Mouse (Mus musculus) heart, embryonic 12.5 days (tissue): Measurements from ENCODE around the gene Map1b. TPM values are rescaled to one million over a fixed set of nuclear protein-coding genes. Genes with fewer than 3 reads are reported as not detected.

Source experiments
- ATAC-seq: fragments of 200-750 bp; cut with Nextera tagmentation; 2 replicates; pipeline ENCODE4 v1.8.0; 2017; ENCODE audit warnings: moderate TSS enrichment, moderate library complexity; ENCODE audit not compliant: insufficient number of reproducible peaks, low FRiP score
- H3K27ac ChIP-seq: fragments of 300-500 bp; sonication (generic); 2 replicates; pipeline ENCODE4 v1.5.1; 2016; ENCODE audit warnings: mild to moderate bottlenecking, moderate library complexity; ENCODE audit not compliant: poor library complexity, severe bottlenecking
- H3K27me3 ChIP-seq: fragments of 300-500 bp; sonication (generic); replicated peaks from 2 replicates; pipeline ENCODE4 v1.6.1; 2016; ENCODE audit warnings: mild to moderate bottlenecking, moderate library complexity
- H3K36me3 ChIP-seq: fragments of 300-500 bp; sonication (generic); 2 replicates; pipeline ENCODE4 v1.6.1; 2016; ENCODE audit warnings: mild to moderate bottlenecking, moderate library complexity
- H3K4me1 ChIP-seq: fragments of 300-500 bp; sonication (generic); replicated peaks from 2 replicates; pipeline ENCODE4 v1.6.1; 2016; ENCODE audit warnings: mild to moderate bottlenecking
- H3K4me2 ChIP-seq: fragments of 300-500 bp; sonication (generic); 2 replicates; pipeline ENCODE4 v1.6.1; 2016; ENCODE audit warnings: mild to moderate bottlenecking, moderate library complexity
- H3K4me3 ChIP-seq: fragments of 300-500 bp; sonication (generic); 2 replicates; pipeline ENCODE4 v1.5.1; 2016; ENCODE audit warnings: mild to moderate bottlenecking
- H3K9ac ChIP-seq: fragments of 300-500 bp; sonication (generic); 2 replicates; pipeline ENCODE4 v1.6.1; 2016; ENCODE audit warnings: mild to moderate bottlenecking, moderate library complexity
- H3K9me3 ChIP-seq: fragments of 300-500 bp; sonication (generic); replicated peaks from 2 replicates; pipeline ENCODE4 v1.6.1; 2016; ENCODE audit warnings: mild to moderate bottlenecking, moderate library complexity
- WGBS: fragments of 180-500 bp; shearing (Covaris S2); methylation state at CpG from one replicate; pipeline ENCODE4 v1.1.7; 2016; 5-methylcytosine and 5-hydroxymethylcytosine counted together
- polyA plus RNA-seq: library from polyadenylated mRNA; unstranded; fragments of >200 nt; fragmentation: Nextera tagmentation; extraction: Ambion mirVana; gene quantifications from 2 replicates; pipeline ENCODE4 v1.2.1, GENCODE M21; 2016

Map1b gene
- polyA plus RNA-seq, 1 experiment from 2014 or later, result 151 TPM

DNA sequence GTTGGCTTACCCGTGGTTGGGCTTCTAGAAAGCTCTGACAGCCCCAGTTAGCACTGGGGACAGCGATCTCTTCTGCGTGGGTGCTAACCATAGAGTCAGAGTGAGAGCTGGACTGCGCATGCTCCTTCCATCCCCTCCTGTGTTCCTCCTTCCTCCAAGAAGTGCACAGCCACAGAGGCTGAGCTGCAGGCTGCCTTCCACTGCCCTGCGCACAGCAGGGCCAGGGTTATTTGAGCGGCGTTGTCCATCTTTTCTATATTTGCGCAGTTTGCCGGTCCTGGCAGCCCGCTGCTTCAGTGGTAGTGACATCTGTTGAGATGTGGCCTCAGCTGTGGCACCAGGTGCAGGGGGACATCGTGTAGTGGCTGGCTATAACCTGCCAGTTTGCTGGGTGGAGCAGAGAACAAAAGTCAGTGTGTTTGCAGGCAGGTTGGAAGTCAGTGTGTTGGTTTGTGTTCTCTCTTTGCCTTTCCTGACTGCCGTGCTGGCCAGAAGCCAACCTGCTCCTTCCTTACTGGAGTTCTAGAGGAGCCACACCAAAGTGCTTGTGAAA is 118.1 kb downstream of the Map1b start:
- Histone ChIP-seq H3K4me1 (peaks cover 33% of the 10 kb centered on the region), H3K9me3 (no peaks in the 10 kb centered on the region), H3K27ac (peak overlapping the region; percentile 37; the same call in 1 of the 2 replicates), H3K4me2 (no peak overlapping the region), H3K27me3 (no peaks in the 10 kb centered on the region), H3K4me3 (no peak overlapping the region), H3K36me3 (peaks cover 22% of the 10 kb centered on the region), H3K9ac (peak overlapping the region; percentile 11; the same call in 1 of the 2 replicates)
- ATAC-seq, result no peak
- WGBS, result 88% methylated on average over 12 of the region's 12 CpGs

DNA sequence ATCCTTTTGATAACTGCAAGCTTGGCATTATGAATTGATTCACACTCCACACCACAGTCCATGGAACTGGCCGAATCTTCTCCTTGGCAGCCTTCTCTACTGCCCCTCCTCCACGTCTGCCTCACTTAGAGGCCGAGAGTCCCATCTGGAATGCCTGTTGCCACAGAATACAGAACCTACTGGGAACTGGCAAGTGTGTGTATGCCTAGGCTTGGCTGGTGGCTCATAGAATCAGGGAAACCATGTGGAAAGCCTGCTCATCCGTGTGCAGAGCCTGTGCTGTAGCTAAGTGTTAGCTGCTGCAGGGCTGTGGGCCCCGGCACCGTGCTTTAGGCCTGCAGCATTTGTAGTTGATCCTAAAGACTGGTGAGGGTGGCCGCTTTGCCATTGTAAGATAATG is 119.1 kb downstream of the Map1b start:
- Histone ChIP-seq H3K9ac (no peak overlapping the region), H3K4me3 (no peak overlapping the region), H3K4me1 (peaks cover 33% of the 10 kb centered on the region), H3K36me3 (peaks cover 15% of the 10 kb centered on the region), H3K9me3 (no peaks in the 10 kb centered on the region), H3K27me3 (no peaks in the 10 kb centered on the region), H3K4me2 (no peak overlapping the region), H3K27ac (no peak overlapping the region)
- no peak for ATAC-seq
- 71% methylated on average over 7 of the region's 7 CpGs for WGBS

DNA sequence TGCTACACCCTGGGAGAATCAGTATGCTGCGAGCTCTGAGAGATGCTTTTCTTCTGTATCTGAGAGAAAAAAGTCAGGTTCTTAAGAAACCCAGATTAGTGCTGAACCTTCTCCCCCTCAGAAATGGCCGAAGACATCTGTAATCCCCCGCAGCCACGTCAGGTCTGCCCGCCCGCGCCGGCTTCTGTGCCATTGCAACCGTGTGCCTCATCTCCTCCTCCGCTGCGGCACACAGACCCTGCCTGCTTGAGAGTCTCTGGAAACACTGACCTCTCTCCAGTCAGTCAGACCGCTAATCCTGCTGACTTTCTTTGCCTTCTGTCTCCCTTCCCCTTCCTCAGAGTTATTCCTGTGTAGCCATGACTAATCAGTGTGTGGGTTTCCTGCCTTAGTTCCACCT is 120.8 kb downstream of the Map1b start:
- Histone ChIP-seq H3K27me3 (no peaks in the 10 kb centered on the region), H3K4me2 (0 out of 2 replicates have a peak overlapping the region, but pooled peaks have one; percentile 20), H3K9ac (no peak overlapping the region), H3K9me3 (no peaks in the 10 kb centered on the region), H3K27ac (peak overlapping the region; percentile 77), H3K4me3 (no peak overlapping the region), H3K4me1 (peaks cover 33% of the 10 kb centered on the region), H3K36me3 (peaks cover 10% of the 10 kb centered on the region)
- 60% methylated on average over 12 of the region's 12 CpGs for WGBS
- ATAC-seq, result 0 out of 2 replicates have a peak, but pooled peaks have one; percentile 45

DNA sequence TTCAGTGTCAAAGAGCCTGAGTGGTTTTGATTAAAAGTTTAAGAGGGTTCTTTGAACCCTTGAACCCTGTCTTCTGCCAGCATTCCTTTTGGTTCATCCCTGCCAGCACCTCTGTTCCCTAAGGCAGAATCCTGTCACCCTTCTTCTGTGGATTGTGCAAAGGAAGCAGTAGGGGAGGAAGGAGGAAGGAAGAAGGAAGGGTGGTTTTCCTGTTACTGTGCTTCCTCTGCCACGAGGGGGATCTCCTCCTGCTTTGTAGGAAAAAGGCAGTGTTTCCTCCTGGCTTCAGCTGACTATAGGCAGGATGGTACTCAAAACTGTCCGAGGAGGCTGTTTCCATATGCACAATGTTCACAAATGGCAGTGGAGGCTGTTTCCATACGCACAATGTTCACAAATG is 121.6 kb downstream of the Map1b start:
- Histone ChIP-seq H3K9me3 (no peaks in the 10 kb centered on the region), H3K36me3 (peaks cover 9% of the 10 kb centered on the region), H3K27me3 (no peaks in the 10 kb centered on the region), H3K9ac (peak overlapping the region; percentile 13; the same call in 1 of the 2 replicates), H3K27ac (peak overlapping the region; percentile 77; the same call in 1 of the 2 replicates), H3K4me1 (peaks cover 33% of the 10 kb centered on the region), H3K4me2 (no peak overlapping the region), H3K4me3 (no peak overlapping the region)
- ATAC-seq, result no peak
- WGBS, result 63% methylated on average over 3 of the region's 3 CpGs

DNA sequence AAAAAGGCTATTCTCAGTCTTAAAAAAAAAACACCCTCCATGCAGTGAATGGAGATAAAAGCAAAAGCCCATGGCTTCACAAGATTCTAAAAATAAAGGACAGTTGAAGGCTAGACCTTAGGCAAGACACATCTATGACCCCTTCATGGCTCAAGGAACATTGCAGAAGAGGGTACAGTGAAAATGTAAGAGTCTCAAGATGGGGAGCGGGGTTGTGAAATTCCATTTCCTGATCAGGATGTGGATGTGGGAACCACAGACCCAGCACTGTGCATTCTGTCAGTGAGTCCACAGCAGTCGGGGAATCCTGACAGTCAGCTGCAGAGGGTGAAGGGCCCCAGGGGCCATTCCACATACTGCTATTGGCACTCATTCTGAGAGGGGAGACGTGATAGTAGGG is 123.2 kb downstream of the Map1b start:
- Histone ChIP-seq H3K9me3 (no peaks in the 10 kb centered on the region), H3K36me3 (peaks cover 9% of the 10 kb centered on the region), H3K27ac (no peak overlapping the region), H3K9ac (no peak overlapping the region), H3K4me1 (peaks cover 27% of the 10 kb centered on the region), H3K4me3 (no peak overlapping the region), H3K4me2 (no peak overlapping the region), H3K27me3 (no peaks in the 10 kb centered on the region)
- no peak for ATAC-seq
- 75% methylated on average over 3 of the region's 3 CpGs for WGBS

DNA sequence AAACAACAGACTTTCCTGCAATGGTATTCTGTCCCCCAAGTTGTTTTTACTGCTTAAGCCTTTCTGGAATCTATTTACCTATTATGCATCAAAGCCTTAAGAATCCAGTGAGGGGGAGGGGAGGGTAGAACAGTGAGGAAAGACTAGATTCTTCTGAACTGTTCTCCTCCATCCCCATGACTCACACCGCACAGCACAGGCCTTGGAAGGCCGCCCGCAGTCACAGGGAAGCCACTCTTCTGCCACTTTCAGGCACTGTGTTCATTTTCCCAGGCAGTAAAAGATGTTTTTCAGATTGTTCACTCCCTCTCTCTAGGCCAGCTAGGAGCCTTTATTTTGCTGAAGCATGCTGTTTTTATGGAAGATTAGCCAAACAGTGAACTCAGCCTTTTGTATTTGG is 124.9 kb downstream of the Map1b start:
- Histone ChIP-seq H3K4me3 (no peak overlapping the region), H3K36me3 (peaks cover 7% of the 10 kb centered on the region), H3K4me1 (peaks cover 18% of the 10 kb centered on the region), H3K27me3 (no peaks in the 10 kb centered on the region), H3K9ac (no peak overlapping the region), H3K4me2 (no peak overlapping the region), H3K27ac (no peak overlapping the region), H3K9me3 (no peaks in the 10 kb centered on the region)
- WGBS, result 77% methylated on average over 3 of the region's 3 CpGs
- ATAC-seq, result no peak

DNA sequence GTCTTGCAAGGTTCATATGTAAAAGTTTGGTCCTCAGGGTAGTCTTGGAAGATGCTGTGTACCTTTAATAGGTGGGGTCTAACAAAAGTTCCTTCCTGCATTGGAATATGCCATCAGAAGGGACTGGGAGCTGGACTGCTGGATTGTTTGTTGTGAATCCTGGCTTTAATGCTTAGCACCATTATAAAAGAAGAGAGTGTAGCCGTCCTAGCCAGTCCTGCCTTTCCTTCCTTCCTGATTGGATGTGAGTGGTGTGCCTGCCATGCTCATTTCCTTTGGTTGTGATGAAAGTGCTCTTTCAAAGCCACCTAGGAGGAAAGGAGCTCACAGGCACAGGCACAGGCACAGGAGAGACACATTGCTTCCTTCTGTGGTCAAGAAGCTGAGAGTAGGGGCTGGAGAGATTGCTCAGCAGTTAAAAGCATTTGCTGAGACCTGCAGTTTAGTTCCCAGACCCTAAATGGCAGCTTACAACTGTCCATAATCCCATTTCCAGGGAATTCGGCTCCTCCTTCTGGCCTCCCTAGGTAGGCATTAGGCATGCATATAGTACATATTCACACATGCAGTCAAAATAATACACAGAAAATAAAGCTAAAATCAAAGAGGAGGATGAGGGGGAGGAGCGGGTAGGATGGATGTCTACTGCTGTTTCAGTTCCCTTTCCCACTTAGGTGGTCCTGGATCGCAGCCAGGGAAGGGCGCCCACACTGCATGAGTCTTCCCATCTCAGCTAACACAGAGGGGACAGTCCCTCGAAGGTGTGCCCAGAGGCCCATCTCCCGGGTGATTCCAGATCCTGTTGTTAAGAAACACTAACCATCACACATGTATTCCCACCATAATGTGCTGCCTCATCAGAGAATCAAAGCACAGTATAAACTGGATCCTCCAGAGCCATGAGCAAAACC is 128.2 kb downstream of the Map1b start:
- WGBS, result 83% methylated on average over 7 of the region's 7 CpGs

DNA sequence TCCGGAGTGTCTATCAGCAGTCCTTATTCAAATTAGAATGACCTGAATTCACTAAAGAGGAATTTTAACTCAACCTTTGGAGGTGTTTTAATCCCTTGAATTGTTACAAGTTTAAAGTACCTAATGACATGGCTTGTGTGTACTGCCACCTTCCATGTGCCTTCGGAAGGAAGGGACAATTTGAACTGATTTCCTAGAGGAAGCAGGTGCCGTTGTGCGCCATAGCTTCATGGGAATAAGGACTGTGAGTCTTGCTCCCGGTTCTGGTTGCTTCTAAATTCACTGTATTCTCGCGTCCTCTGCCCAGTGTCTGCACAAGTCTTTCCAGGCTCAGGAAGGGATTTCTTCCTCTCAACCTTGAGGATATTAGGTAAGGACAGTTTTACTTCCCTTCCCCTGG is 130.0 kb downstream of the Map1b start:
- H3K36me3 ChIP-seq, result peaks cover 20% of the 10 kb centered on the region
- no peak overlapping the region for H3K27ac ChIP-seq
- WGBS, result 90% methylated on average over 7 of the region's 7 CpGs

More for the DNA sequence above, 128.2 kb downstream of the Map1b start:
- Histone ChIP-seq H3K27ac (no peak overlapping the region), H3K4me2 (no peak overlapping the region), H3K4me3 (no peak overlapping the region), H3K9me3 (no peaks in the 10 kb centered on the region), H3K27me3 (no peaks in the 10 kb centered on the region), H3K9ac (no peak overlapping the region), H3K4me1 (0 out of 2 replicates have a peak, but pooled peaks cover 4% of the 10 kb centered on the region), H3K36me3 (peaks cover 16% of the 10 kb centered on the region)
- no peak for ATAC-seq

DNA sequence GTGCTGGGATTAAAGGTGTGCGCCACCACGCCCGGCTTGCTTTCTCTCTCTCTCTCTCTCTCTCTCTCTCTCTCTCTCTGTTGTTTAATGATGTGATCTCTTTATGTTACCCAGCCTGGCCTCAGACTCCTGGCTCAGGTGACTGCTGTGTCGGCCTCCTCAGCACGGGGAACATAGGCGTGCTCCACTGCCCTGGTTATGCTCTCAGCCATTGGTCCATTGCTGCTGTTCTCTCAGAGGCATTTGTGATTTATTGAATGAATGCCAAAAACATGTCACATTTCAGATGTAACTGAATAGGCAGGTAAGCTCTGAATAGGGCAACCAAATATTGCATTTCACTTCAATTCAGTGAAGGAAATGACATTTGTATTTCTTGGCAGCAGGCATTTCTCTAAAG is 130.4 kb downstream of the Map1b start:
- Histone ChIP-seq H3K27ac (no peak overlapping the region), H3K4me3 (no peak overlapping the region), H3K9me3 (no peaks in the 10 kb centered on the region), H3K9ac (no peak overlapping the region), H3K36me3 (peaks cover 21% of the 10 kb centered on the region), H3K4me1 (peaks cover 7% of the 10 kb centered on the region), H3K27me3 (no peaks in the 10 kb centered on the region), H3K4me2 (no peak overlapping the region)
- whole genome bisulfite sequencing, result 96% methylated on average over 6 of the region's 6 CpGs
- no peak for ATAC-seq

More for the DNA sequence above, 130.0 kb downstream of the Map1b start:
- no peak overlapping the region for H3K9ac ChIP-seq
- no peak for ATAC-seq
- no peaks in the 10 kb centered on the region for H3K9me3 ChIP-seq
- H3K4me3 ChIP-seq, result no peak overlapping the region
- H3K4me2 ChIP-seq, result no peak overlapping the region
- H3K27me3 ChIP-seq, result no peaks in the 10 kb centered on the region
- H3K4me1 ChIP-seq, result peaks cover 7% of the 10 kb centered on the region

DNA sequence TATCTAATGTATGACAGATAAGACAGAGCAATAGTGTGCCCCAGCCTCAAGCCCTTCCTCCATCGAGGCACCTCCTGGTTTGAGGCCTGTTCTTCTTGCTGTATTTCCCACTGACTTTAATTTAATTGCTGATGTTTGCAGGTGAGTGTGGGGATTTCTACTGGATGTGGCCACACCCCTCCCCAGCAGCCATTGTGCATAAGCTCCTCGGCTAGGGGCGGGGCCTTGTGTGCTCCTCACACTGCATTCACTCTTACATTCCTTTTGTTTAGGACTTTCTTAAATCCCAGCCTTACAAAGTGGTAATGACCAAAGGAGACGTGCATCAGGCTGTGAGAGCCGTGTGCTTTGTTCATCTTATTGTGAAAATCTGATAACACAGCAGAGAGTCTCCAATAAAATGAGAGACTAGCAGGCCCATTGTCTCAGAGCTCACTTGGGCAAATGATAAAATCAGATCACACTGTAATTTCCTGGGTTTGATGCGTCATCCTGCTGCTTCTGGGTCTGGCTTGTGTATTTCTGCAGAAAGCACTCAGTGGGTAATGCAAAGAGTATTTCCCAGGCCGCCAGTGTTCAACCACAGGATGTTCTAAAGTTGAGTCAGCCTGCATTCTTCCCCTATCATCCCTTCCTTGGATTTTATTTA is 131.7 kb downstream of the Map1b start:
- 0 out of 2 replicates have a peak overlapping the region, but pooled peaks have one; percentile 25 for H3K27ac ChIP-seq
- H3K4me1 ChIP-seq, result peaks cover 7% of the 10 kb centered on the region
- WGBS, result 65% methylated on average over 7 of the region's 7 CpGs
- no peak overlapping the region for H3K4me3 ChIP-seq
- H3K4me2 ChIP-seq, result no peak overlapping the region
- no peaks in the 10 kb centered on the region for H3K9me3 ChIP-seq
- H3K9ac ChIP-seq, result no peak overlapping the region
- no peak for ATAC-seq
- H3K36me3 ChIP-seq, result peaks cover 20% of the 10 kb centered on the region
- no peaks in the 10 kb centered on the region for H3K27me3 ChIP-seq

DNA sequence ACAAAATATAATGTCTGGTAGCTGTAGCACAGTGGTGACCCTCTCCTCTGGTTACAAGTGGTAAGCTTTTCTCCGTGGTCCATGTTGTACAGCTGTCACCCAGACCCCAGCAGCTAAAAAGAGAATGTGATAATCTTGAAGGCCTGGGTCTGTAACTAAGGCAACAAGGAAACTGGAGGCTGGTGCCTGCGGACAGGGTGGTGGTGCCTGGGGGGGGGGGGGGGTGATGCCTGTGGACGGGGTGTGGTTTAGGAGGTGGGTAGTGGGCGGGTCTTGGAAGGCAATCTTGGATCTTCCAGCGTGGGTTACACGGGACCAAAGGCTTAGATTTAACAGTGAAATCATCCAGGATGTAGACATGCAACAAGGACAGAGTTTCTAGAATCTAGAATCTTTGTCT is 134.0 kb downstream of the Map1b start:
- 24% methylated on average over 6 of the region's 6 CpGs for WGBS
- Histone ChIP-seq H3K4me1 (peaks cover 11% of the 10 kb centered on the region), H3K9ac (no peak overlapping the region), H3K4me2 (no peak overlapping the region), H3K36me3 (peaks cover 29% of the 10 kb centered on the region), H3K27me3 (no peaks in the 10 kb centered on the region), H3K27ac (no peak overlapping the region), H3K9me3 (no peaks in the 10 kb centered on the region), H3K4me3 (no peak overlapping the region)
- no peak for ATAC-seq
